11 mouse cellular contexts compared by ENCODE assay signal in genomic region chr1:106065679-106066078, GRCm38 (mm10).
DNase-seq lines count a peak whose midpoint lies in the region; ATAC-seq lines count a peak whose summit lies in the region.
"Had no signal": no experiment of that assay in that cellular context is flagged by ENCODE, and none has a peak within 500 bp of the region (broad histone marks: within the 10 kb centered on the region; RNA-seq: fewer than 3 reads in every experiment).

No protein-coding gene starts in this region.

- ATAC-seq in kidney, embryonic 16.5 days (ENCODE audit: low FRiP score, low TSS enrichment), result peak; percentile 74; the same call in 1 of the 2 replicates
- 0 out of 2 replicates have a peak, but pooled peaks have one; percentile 29 for ATAC-seq in embryonic facial prominence, embryonic 11.5 days (replicated peaks; ENCODE audit: insufficient number of reproducible peaks, low FRiP score, low TSS enrichment, low read depth)

- H3K27ac ChIP-seq in kidney, embryonic 16.5 days (ENCODE audit: low read length), result no peak overlapping the region
- H3K27ac ChIP-seq in embryonic facial prominence, embryonic 11.5 days (replicated peaks; ENCODE audit: low read depth, low read length), result no peak overlapping the region
- H3K27ac ChIP-seq: embryonic facial prominence, embryonic 12.5 days; limb, embryonic 13.5 days had no signal

- no peak overlapping the region for H3K4me3 ChIP-seq in kidney, embryonic 16.5 days (ENCODE audit: low read length)
- H3K4me3 ChIP-seq in embryonic facial prominence, embryonic 11.5 days (ENCODE audit: low read depth, low read length), result no peak overlapping the region
- H3K4me3 ChIP-seq: embryonic facial prominence, embryonic 12.5 days; limb, embryonic 13.5 days had no signal

- H3K9me3 ChIP-seq in kidney, embryonic 16.5 days (ENCODE audit: low read length), result no peaks in the 10 kb centered on the region
- no peaks in the 10 kb centered on the region for H3K9me3 ChIP-seq in embryonic facial prominence, embryonic 11.5 days (replicated peaks; ENCODE audit: control insufficient read depth, low read length)
- H3K9me3 ChIP-seq: embryonic facial prominence, embryonic 12.5 days; limb, embryonic 13.5 days had no signal

- H3K9ac ChIP-seq in kidney, embryonic 16.5 days (replicated peaks; ENCODE audit: low read length), result no peak overlapping the region
- no peak overlapping the region for H3K9ac ChIP-seq in embryonic facial prominence, embryonic 11.5 days (replicated peaks; ENCODE audit: low read length)
- H3K9ac ChIP-seq: embryonic facial prominence, embryonic 12.5 days; limb, embryonic 13.5 days had no signal

- DNase-seq in embryo, embryonic 10.5 days (ENCODE audit: low spot score), result peak; percentile 24
- no peak for DNase-seq in embryo, embryonic 10 days (ENCODE audit: low spot score)
- DNase-seq in kidney, adult 11 months, result no peak
- DNase-seq in embryonic facial prominence, embryonic 11.5 days (ENCODE audit: low spot score), result peak; percentile 36
- peak; percentile 27 for DNase-seq in mesoderm, embryonic 11.5 days (ENCODE audit: low read depth, low spot score)
- no peak for DNase-seq in right cerebral cortex, postnatal 10 days (ENCODE audit: low spot score in 2 of 2)
- DNase-seq in B cell, adult 2 months, result no peak
- DNase-seq: right cerebral cortex, postnatal 4 days had no signal

- H3K36me3 ChIP-seq in kidney, embryonic 16.5 days (ENCODE audit: insufficient read depth, low read length), result no peaks in the 10 kb centered on the region
- H3K36me3 ChIP-seq in embryonic facial prominence, embryonic 11.5 days (replicated peaks; ENCODE audit: control insufficient read depth, insufficient read depth, low read depth, low read length), result no peaks in the 10 kb centered on the region
- H3K36me3 ChIP-seq: embryonic facial prominence, embryonic 12.5 days; limb, embryonic 13.5 days had no signal

- no peaks in the 10 kb centered on the region; the same call in 1 of the 2 replicates for H3K4me1 ChIP-seq in kidney, embryonic 16.5 days (ENCODE audit: insufficient read depth, low read length)
- H3K4me1 ChIP-seq in embryonic facial prominence, embryonic 11.5 days (ENCODE audit: control insufficient read depth, insufficient read depth, low read length), result no peaks in the 10 kb centered on the region

- no peaks in the 10 kb centered on the region for H3K27me3 ChIP-seq in kidney, embryonic 16.5 days (ENCODE audit: insufficient read depth, low read length)
- H3K27me3 ChIP-seq in embryonic facial prominence, embryonic 11.5 days (ENCODE audit: control insufficient read depth, insufficient read depth, low read length), result no peaks in the 10 kb centered on the region
- H3K27me3 ChIP-seq: embryonic facial prominence, embryonic 12.5 days had no signal

- 28% methylated on average over 7 of the region's 7 CpGs for WGBS in kidney, embryonic 16.5 days
- 33% methylated on average over 7 of the region's 7 CpGs for WGBS in embryonic facial prominence, embryonic 11.5 days

- no peak overlapping the region for H3K4me2 ChIP-seq in kidney, embryonic 16.5 days (replicated peaks; ENCODE audit: low read depth, low read length)
- no peak overlapping the region for H3K4me2 ChIP-seq in embryonic facial prominence, embryonic 11.5 days (ENCODE audit: low read depth, low read length)
- H3K4me2 ChIP-seq: embryonic facial prominence, embryonic 12.5 days; limb, embryonic 13.5 days had no signal

Comparison
In these comparisons a context has a peak if more than half of its experiments do, and no peak if none do; other contexts are left out.
1. DNase-seq: peak in embryo, embryonic 10.5 days (single experiment), embryonic facial prominence, embryonic 11.5 days (single experiment) and mesoderm, embryonic 11.5 days (single experiment); none in embryo, embryonic 10 days (single experiment), kidney, adult 11 months (single experiment), right cerebral cortex, postnatal 10 days (0 of 2) and B cell, adult 2 months (0 of 2).